Mouse (Mus musculus) gonadal fat pad, adult 2 months (tissue): ENCODE data around the gene Cdt1. TPM values are rescaled to one million over a fixed set of nuclear protein-coding genes. Genes with fewer than 3 reads are reported as not detected.

Source experiments
- DNase-seq: peaks from one replicate; pipeline ENCODE4 v3.0.0-alpha.2; 2012; ENCODE audit warnings: low read depth
- polyA plus RNA-seq: library from polyadenylated mRNA; depleted of rRNA; stranded (reverse); fragments of >200 nt; gene quantifications from 2 replicates; pipeline ENCODE4 v1.2.3, GENCODE M21; 2012; rRNA removed

Gene Cdt1
- 4.6 and 5.6 TPM in 2 replicates for polyA plus RNA-seq

DNA sequence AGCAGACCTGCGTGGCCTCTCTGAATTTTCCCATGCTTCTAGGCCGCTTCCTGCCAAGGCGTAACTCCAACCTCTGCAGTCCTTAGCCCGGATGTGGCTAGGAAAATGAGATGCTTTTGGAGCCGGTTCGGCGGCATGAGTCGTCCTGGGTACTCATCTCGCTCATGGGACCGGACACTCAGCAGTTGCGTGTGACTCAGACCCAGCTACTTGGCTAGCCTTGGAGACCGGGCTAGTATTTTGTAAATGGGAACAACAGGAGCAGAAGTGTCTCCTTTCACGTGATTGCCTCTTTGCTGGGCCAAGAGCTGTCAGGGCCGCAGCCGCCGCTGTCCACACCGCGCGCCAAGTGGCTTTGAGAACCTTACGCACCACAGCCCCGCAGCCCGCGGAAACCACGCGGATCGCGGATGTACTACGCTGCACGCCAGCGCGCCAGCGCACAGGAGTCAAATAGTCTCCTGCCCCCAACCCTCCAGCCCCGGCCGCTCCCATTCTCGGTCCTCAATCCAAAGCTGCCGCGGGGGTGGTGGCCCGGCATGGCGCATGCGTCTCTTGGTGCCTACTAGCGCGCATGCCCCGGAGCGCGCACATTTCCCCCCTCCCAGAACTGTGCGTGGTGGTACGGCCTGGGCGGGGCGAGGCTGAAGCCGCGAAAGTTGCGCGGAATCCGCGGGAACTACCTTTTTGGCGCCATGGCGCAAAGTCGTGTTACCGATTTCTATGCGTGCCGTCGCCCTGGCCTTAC is at the start of gene Cdt1:
TSS of gene Cdt1 (plus strand) at position 655 of the 748 bp plus-strand sequence.
- no peak for DNase-seq

DNA sequence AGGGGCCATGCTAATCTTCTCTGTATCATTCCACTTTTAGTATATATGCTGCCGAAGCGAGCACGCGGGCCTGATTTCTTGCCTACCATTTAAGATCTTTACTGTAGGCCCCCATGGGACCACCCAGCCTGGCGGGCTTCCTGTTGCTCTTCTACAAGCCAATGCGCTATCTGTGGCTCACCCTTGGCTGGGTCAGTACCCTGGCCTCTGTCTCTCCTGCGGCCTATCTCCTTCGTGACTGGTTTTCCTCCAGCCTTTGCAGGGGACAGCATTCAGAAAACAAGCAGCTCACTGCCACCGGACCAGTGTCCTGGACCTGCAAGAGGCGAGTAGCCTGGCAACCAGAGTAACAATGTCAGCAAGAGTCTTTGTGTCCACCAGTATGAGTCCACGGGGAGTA is 47.2 kb upstream of the Cdt1 start:
- DNase-seq = no peak

DNA sequence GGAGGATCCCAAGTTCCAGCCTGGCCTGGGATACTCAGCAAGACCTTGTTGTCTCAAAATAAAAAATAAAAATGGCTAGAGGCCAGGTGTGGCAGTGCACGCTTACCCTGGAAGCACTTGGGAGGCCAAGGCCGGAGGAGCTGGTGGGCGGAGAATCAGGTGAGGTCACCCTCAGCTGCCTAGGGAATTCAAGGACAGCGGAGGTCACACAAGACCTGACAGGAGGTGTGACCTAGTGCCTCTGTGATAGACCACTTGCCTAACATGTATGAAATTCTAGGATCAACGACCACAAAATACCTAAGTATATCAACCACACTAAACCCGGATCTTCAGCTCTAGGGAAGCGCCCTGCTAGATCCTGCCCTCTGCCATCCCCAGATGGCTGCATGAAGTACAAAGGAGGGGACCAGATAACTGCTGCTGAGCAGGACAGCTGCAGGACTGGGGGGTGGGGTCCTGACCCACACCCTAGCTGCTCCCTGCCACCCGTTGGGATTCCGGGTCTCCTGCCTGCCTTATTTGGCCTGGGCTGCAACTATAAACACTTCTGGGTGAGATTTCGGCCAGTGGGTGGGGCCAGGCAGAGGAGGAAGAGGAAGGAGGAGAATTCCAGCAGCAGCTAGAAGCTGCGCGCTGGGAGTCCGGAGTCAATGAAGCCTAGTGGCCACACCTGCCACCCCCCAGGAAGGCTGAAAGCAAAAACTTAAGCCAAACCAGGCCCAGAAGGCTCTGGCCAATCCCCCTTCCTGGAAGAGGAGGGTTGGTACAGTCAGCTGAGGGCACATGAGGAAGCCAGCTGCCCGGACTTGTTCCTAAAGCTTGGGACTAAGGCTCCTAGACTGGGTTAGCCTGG is 44.8 kb upstream of the Cdt1 start:
- no peak for DNase-seq

DNA sequence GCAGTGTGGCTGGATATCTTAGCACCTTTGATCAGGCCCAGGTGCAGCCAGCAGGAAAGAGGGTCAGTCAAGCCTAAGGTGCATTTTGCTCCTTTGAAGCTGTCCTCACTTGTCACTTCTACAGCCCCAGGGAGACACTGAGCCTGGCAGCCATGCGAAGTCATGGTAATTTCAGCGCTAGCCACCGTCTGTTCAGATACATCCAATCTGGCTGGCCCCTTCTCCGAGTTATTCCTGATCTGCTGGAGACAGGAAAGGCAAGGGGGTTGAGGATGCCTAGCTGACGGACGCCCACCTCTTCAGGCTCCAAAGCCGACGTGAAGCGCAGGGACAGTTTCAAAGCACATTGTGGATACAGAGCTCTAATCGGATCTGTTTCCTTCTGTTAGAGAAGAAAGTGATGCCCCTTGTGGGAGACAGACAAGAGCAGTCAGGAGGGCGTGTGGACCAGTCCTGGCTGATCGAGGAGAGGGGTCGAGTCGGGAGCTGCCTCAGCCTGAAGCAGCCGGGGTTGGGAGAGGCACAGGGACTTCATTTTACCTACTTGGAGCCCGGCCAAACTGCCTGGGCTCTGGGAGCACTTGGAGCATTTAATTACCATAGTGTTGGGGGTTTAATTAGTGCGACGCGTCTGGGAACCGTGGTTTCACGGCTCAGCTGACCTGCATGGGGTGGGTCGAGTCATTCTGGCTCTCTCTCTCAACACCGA is 44.0 kb upstream of the Cdt1 start:
- no peak for DNase-seq

DNA sequence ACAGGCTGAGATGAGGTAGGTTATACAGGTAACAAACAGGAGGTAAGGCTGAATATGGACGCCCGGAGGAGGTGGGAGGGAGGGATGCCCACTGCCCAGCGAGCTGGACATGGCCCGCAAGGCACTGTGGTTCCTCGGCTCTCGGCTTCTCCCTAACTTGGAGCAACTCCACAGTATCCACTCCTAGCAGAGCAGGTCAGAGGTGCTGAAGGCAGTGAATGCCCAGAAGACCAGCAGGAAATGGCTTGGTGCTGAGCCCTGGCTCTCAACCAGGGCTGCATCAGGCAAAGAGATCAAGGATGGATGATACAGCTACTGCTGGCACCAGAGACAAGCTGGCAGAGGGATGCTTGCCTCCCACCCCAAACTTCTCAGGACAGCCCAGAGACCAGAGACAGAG is 43.3 kb upstream of the Cdt1 start:
- no peak for DNase-seq

DNA sequence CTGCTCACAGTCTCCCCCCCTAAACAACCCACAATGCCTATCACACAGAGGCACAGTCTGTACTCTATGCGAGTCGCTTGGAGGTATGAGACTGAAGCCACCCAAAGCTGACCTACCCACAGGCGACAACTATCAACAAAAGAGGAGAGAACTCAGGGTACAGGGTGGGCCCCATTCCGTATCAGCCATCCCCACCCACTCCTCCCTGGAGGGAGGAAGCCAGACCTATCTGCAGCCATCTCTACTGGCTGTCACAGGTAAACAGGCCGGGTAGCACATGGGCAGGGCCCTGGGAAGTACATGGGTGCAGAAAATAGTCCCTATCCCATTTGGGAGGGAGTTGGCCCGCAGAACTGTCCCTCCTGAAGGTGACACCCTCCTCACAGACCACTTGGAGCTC is 42.8 kb upstream of the Cdt1 start:
- no peak for DNase-seq

DNA sequence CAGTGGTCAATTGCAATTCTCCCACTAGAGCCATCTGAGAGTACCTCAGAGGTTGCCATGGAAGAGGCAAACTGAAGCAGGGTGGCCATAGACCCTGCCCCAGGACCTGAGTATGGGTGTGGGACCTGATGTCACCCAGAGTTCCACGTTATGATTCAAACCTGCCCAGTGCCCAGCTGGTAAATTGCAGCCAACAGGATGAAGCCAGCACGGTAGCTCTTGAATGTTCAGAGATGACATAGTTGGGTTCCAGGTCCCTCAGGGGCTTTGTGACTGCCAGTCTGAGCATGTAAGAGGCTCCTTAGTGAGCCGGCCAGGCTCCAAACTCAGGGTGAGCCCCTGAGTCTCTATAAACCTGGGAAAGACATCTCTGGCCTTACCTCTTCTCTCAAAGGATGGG is 41.7 kb upstream of the Cdt1 start:
- DNase-seq = no peak

DNA sequence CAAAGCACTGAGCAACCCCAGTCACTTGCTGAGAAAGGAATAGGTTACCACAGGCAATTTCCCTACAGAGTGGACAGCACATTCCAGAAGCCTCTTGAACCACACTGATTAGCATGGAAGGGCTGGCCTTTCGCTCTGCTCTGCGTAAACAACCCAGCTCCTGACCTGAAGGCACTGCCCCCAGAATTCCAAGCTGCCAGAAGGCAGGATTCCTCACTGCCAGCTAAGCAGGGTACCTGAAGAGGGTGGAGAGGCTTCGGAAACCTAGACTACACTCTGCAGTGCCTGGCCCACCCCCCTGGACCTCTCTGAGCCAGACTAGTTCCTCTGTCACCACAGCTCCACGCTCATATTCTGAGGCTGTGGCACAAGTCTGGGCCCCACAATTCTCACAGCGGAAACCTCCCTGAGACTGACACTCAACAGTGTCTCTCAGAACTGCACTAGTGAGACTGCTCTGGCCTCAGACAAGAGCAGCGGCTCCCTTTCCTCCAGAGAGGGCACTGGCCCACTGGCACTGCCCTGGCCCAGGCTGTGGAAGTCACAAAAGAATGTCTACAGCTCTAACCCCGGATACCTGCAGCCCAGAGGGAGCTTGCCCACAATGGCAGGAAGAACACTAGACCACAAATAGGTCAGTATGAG is 41.2 kb upstream of the Cdt1 start:
- DNase-seq = no peak

DNA sequence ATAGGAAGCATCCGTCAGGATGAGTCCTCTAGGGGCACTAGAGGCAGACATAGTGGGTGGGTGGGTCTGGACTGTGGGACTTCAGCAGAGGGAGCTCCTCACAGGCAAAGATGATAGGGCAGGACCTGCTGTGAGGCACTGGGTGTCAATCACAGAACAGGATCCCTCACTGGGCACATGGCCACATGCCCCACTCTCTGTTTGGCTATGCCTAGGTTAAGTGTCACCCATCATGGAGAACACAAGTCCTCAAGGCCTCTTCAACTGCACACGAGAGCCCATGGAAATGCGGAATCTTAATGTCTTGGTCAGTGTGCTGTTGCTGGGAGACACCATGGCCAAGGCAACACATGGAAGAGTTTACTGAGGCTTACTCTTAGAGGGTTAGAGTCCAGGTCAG is 39.9 kb upstream of the Cdt1 start:
- DNase-seq = no peak

DNA sequence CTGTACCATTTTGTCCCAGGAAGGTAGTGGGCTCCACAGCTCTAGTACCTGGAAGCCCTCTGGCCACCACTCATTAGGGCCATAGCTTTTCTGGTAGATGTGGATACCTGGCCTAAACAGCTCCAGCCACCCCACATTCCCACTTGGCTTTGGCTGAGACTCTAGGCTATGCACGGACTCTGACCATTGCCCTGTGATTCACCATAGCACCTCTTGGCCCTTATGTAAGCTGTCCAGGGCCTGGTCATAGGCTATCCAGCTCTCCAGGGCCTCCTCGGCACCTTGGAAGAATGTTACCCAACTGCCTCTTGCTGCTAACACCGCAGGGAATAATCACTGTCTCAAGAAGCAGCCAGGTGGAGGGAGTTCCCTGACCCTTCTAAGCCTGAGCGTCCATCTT is 38.7 kb upstream of the Cdt1 start:
- DNase-seq = no peak

DNA sequence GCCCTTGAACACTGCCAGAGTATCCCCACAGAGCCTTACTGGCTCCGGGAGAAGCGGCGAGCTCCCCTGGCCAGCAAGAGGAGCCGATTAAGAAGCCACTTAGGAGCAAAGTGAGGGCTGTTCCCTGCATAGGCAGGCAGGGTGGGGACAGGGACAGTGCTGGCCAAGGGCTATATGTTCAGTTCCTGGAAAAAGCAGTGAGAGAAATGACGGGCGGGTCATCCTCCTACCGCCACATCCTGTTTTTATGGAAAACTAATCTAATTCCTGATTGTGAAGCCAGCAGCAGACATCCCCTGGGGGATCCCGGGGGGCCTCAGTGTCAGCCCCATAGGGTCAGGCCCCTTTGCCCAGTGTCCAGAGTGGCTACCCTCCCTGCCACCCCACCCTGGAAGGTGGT is 36.5 kb upstream of the Cdt1 start:
- DNase-seq = no peak

DNA sequence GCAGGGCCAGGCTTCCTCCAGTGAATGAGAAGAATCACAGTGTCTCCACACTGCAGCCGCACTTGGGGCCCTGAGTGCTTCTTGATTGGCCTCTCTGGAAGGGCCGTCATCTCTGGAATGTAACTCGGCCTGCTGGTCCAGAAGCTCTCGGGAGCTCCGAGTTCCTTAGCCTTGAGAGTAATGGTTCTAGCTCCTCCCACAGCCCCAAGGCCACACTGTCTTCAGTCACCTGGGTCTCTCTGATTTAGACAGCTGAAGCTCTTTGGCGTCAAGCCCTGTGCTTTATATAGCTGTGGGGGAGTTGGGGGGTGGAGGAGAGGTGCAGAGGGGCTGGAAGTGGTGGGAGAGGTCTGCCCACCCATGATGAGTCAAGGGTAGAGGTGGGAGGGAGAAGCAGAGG is 30.8 kb upstream of the Cdt1 start:
- DNase-seq = no peak

DNA sequence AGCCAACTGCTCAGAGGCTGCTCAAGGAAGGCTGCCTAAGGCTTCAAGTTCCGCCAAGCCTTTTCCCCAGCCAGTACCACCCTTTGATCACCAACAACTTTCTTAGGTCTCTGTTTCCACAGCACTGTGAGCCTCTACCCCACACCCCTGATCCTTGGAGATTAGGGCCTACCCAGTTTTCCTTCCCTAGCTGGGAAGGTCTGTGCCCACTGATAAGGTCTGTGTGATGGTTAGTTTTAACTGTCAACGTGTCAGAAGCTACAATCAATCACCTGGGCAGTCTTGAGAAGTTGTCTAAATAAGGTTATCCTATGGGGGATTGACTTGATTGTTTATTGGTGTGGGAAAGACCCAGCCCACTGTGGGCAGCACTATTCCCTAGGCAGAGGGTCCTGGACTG is 30.0 kb upstream of the Cdt1 start:
- no peak for DNase-seq

DNA sequence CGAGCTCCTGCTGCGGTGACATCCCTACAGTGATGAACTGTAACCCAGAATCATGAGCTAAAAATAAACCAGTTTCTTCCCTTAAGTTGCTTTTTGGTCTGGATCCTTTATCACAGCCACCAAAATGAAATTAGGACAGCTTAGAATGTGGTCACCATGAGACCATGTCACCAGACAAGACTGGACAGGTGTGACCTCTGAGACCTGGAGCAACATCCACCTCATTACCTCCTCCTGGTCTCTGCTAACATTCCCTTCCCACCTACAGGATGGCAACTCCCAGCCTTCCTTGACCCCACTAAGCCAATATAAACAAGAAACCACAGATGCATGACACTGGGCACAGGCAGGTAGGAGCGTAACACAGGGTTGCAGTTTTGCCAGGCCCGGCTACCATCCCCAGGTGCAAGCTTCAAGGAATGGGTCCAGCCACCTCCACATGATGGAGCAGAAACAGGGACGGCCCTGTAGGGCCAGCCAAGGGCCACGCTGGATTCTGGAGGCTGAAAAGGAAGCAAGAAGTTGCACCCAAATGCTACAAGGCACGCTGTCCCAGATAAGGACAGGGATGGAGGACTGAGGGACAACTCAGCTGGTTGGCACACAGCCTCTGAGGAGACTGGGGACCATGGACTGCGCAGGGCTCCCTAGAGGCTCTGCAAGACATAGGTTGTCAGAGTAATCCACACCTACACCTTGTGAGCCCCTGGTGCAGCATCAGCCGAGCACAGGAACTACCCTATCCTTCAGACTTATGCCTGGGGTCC is 29.3 kb upstream of the Cdt1 start:
- DNase-seq = no peak

DNA sequence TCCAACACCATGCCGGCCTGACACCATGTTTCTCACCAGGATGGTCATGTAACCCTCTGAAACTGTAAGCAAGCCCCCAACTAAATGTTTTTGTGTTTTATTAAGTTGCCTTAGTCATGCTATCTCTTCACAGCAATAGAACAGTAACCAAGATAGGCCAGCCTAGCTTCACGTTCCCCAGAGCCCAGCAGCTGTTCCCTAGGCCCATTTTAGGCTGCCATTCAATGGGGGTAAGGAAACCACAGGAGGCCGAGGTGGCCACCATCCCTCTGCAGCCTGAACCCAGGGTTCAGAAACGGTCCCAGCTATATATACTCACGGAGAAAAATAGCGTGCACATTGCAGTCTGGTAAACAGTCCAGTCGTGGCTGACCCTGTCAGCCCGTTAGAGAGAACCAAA is 23.7 kb upstream of the Cdt1 start:
- no peak for DNase-seq

DNA sequence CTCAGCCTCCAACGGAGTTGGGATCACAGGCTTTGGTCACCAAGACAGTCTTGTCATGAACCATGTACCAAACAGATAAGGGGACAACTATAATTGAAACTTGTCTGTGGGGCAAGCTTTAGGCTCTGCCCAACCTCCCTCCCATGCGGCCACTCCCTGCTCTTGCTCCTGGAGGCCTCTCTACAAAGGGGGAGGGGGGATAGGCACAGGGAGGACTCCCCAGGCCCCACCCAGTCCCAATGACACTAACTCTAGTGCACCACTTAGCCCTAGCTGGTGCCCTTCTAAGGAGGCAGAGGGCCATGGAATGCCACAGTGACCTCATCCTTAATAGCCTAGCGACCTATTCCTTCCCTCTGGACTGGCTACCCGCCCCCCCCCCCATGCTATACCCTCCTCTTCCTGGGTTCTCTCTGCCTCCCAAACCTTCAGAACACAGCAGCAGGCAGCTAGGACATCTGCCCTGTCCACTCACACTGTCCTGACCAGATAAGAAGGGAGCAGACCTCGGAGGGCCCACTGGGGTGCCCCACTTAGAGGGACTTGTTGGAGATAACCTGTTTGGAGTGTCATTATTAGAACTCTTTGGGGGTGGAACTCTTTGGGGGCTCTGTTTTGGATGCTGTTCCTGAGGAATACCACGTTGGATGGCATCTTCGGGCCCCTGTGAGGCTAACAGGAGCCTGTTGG is 21.6 kb upstream of the Cdt1 start:
- DNase-seq = no peak

DNA sequence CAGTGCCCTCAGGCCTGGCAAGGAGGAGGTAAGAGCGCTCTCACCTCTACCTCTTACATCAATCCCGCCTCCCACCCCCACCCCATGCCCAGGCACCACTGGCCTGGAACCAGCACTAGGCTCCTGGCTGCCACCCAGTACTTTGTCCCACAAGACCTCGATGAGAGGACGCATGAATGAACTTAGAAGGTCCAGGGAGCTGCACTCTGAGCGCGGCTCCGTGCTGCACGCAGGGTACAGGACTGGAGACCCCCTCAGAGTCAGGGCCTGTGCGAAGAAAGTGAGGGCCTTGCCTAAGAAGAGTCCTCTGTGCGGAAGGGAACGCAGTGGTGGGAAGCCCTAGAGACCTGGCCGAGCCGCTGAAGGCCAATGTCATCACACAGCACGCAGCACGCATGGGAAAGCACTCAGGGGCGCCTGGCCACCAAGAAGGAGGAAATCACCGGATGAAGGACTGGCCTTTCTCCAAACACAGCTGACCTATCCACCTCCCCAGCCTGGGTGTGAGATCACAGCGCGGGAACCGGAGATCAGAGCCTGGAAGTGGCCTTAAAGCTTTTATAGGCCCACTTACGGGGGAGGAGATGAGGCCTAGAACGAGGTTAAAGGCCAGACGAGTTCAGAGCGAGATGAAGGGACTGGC is 20.9 kb upstream of the Cdt1 start:
- no peak for DNase-seq

DNA sequence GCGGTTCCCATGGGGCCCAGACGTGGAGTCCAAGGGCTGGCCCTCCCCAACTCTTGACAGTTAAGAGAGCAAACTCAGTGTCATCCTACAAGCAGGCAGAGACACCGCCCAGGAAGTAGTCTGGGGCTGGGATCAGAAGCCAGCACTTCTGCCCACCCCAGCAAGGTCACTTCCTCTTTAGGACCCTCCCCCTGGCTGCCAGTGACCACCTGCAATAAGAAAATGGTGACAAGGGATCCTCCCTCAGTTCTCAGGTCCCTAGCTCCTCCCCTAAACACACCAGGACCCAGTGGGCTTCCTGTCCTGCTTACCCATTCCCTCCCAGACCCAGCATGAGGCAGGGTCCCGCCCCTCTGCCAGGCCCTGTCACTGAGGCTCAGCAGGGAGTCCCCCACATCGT is 20.0 kb upstream of the Cdt1 start:
- no peak for DNase-seq

DNA sequence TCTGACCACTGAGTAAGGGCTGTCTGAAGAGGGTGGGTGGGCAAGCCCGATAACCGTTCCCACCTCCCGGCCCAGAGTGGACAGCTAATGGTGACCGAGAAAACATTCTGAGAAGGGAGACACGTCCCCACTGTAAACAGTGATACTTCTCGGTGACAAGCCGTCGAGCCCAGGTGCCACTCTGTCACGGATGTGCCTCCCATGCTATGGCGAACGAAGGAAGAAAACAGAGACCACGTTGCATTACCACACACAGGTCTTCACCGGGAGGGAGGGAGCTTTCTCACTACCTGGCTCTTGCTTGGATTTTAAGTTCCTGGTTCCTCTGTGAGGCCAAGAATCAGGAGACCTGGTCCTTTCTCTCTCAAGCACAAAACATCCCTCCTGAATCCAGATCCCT is 19.5 kb upstream of the Cdt1 start:
- no peak for DNase-seq

DNA sequence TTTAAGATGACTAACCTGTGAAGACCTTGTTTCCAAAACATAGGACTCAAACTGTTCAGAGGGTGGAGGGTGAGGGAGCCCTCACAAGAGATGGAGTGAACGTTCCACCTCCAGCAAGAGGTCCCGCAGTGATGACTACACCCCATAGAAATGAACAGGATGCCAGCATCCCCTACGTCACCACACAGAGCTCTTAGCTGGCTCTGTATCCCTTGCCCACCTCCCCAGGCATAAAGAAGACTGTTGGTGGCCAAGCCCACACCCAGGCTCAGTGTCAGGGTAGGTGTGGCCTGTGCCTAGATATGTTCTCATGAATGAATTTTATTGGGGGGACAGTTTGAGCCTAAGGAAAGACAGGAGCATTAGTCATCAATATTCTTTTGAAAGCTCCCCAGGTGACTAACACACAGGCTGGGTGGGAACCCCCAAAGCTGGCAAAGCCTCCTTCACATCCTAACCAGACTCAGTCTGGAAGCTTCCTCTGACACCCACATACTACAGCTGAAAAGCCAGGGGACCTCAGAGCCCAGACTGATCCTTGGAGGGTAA is 18.9 kb upstream of the Cdt1 start:
- no peak for DNase-seq
